Mouse (Mus musculus) kidney, adult 2 months (tissue): ENCODE measurements around the gene Jpt1.

Experiments used
- CTCF ChIP-seq: fragments of 200-500 bp; conservative IDR thresholded peaks from 2 replicates; pipeline ENCODE4 v1.5.1; 2011; ENCODE audit warnings: low read depth, mild to moderate bottlenecking, control low read depth, low read length, moderate library complexity, mixed read lengths; ENCODE audit not compliant: insufficient read depth, insufficient read length
- POLR2A ChIP-seq: fragments of 200-500 bp; IDR thresholded peaks from one replicate; pipeline ENCODE4 v1.6.1; 2011; ENCODE audit warnings: low read depth, low read length, control low read depth

DNA sequence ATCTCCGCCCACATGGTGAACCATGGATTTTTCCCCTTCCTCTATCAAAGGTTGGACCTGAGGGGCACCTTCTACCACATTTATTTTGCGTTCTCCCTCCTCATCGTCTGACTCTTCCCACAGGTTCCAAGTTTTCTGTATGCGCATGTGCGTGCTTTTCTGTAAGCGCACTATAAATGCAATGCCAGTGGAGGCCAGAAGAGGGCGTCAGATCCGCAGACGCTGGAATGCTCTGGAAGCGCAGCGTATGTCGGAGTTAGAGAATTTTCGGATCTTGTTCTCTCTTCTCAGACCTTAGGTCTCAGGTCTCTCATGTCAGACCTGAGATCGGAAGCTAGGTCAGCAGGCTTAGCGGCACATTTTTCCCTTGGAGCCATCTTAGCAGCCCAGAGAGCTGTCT is 58.6 kb downstream of the Jpt1 start:
- TF ChIP-seq POLR2A (no peak), CTCF (no peak)
